Mouse (Mus musculus): ENCODE measurements around the gene Slco2b1.
A peak's percentile ranks its signal among the peaks of the same experiment; 100 is the strongest.
"Not testable (repeated sequence)": the region's sequence is repeated elsewhere in the genome, so short reads cannot be mapped to it uniquely, and the experiment has no call there.

The Slco2b1 gene

GRCm38 (mm10) chr7:99711166-99711565 lies at the start of gene Slco2b1:
Gene Slco2b1 (minus strand): TSS chr7:99711340.
- no peak for DNase-seq

GRCm38 (mm10) chr7:99739276-99739675 lies 28.1 kb upstream of the Slco2b1 start:
- DNase-seq, result no peak

DNA sequence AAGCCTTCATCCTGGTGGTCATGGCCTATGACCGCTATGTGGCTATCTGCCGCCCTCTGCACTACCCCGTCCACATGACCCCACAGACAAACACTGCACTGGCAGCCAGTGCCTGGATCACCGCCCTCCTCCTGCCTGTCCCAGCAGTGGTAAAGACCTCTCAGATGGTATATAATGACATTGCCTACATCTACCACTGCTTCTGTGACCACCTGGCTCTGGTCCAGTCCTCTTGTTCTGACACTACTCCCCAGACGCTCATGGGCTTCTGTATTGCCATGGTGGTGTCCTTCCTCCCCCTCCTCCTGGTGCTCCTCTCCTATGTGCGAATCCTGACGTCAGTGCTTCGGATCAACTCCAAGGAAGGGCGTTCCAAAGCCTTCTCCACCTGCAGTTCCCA lies 24.4 kb upstream of the Slco2b1 start:
- not testable (repeated sequence) for DNase-seq

- DNase-seq, result no peak
Observed at GRCm38 (mm10) chr7:99734612-99735011, 23.5 kb upstream of the Slco2b1 start.

GRCm38 (mm10) chr7:99729973-99730372 lies 18.8 kb upstream of the Slco2b1 start, which contains the start of gene Olfr520:
Gene Olfr520 (plus strand): TSS chr7:99730273.
- DNase-seq, result no peak

- DNase-seq, result no peak
Observed at GRCm38 (mm10) chr7:99716536-99716935, 5.4 kb upstream of the Slco2b1 start.

DNA sequence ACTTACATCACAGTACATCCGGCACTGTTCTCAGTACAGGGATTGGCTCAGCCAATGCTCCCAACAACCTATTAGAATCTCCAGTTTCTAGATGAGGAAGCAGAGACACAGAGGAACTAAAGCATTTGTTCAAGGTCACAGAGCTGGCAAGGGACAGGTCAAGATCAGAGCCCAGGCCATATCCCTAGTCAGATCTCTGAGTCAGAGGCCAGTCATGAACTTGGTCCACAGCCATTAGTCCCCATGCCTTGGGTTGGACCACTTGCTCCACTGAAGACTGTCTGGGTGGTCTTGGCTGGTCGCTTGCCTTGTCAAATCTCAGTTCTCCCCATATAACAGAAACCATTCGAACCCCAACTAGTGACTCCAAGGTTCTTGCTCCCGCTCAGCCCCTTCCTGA lies 1.3 kb upstream of the Slco2b1 start:
- no peak for DNase-seq

- DNase-seq, result peak; percentile 41
Observed at GRCm38 (mm10) chr7:99710476-99710875, 664 bp downstream of the Slco2b1 start.

GRCm38 (mm10) chr7:99709992-99710391 lies 1.1 kb downstream of the Slco2b1 start:
- no peak for DNase-seq

DNA sequence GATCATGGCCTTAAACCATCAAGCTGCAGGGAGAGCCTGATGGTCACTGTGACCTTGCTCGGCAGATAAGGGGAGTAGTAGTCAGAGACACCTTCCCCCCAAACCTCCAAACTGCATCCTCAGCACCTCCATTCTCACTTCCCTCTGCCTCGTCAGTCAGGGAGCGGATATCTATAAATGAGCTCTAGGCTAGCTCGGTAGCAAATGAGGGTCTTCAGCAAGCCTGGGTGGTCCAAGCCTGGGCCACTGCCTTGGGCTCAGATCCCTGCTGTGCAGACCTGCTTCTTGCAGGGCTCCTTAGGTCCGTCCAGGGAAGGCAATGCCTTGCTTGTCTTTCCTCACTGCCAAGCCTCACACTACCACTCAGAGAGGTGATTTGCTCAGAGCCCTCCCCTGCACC lies 2.4 kb downstream of the Slco2b1 start:
- DNase-seq, result no peak

DNA sequence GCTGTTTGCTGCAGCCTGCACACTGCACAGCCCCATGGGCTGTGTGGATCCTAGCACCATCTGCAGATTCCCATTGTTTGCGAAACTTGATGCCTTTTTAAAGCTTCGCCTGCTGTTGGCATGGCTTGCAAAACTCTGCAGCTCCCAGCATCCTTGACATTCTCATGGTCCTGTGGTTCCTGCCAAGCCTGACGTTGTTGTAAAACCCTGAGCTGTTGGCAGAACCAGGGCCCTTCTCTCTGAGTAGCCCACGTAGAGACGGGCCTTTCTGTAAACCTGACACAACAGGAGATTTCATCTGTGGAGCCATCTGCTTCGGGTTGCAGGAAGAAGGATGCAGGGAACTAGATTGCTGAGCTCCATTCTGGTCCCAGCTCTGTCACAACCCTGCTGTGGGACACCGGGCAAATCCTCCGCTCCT lies 2.8 kb downstream of the Slco2b1 start:
- no peak for DNase-seq

- no peak for DNase-seq
Observed at GRCm38 (mm10) chr7:99707671-99708070, 3.5 kb downstream of the Slco2b1 start.

- DNase-seq, result no peak
Observed at GRCm38 (mm10) chr7:99707038-99707595, 4.0 kb downstream of the Slco2b1 start.

- no peak for DNase-seq
Observed at GRCm38 (mm10) chr7:99706341-99707037, 4.7 kb downstream of the Slco2b1 start.

- DNase-seq, result no peak
Observed at GRCm38 (mm10) chr7:99704736-99705519, 6.2 kb downstream of the Slco2b1 start.

DNA sequence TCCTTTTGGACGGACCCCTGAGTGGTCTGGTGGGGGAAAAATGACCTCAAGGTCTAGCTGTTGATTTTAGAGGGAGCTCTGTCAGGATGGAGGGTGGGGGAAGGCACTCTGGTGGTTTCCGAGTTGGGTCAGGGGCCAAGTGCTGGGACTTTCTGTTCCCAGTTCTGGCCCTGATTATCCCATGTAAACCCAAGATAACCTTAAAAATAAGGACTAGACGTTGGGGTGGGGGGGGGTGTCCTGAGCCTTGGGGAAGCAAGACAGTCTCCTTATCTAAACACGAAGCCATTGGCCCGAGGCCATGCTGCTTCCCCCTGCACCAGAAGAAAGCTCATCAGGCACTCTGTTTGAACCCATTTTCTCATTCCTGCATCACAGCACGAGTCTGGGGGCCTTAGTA lies 8.9 kb downstream of the Slco2b1 start:
- DNase-seq, result no peak

GRCm38 (mm10) chr7:99700641-99701040 lies 10.5 kb downstream of the Slco2b1 start:
- no peak for DNase-seq

DNA sequence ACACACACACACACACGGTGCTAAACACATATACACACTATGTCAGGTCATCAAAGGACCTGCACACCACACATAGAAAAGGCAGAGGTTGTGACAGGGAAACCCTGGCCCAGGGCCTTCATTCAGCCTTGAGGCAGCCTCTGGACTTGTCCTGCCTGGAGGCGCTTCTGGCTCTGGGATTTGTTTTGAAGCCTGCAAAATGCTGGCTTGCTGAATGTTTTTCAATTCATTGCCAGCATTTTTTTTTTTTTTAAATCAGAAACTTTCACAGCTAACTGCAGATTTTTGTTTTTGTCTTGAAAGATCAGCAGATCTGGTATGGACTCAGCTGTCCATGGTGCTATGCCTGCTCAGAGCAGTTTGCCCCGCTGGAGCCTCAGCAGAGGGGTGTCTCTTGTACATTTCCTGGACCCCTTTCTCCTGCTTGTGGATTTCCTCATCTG lies 11.4 kb downstream of the Slco2b1 start:
- no peak for DNase-seq

DNA sequence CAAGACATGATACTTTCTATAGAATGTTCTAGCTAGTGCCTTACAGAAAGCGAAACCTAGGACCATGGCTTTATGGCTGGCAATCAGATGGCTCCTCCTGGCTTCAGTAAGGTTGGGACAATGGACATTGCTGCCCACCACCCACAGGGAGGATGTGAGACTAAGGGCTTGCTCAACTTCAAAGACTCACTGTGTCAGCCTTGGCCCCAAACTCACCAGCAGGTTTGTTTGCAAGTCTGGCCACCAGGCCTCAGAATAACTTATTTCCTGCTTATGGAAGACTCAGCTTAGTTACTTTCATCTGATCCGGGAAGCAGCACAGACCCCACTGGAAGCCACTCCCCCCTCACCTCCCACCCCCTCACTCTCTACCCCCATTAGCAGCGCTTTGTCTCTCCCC lies 12.0 kb downstream of the Slco2b1 start:
- DNase-seq, result no peak

GRCm38 (mm10) chr7:99698576-99698975 lies 12.6 kb downstream of the Slco2b1 start:
- no peak for DNase-seq

- DNase-seq, result no peak
Observed at GRCm38 (mm10) chr7:99695471-99696057, 15.6 kb downstream of the Slco2b1 start.

DNA sequence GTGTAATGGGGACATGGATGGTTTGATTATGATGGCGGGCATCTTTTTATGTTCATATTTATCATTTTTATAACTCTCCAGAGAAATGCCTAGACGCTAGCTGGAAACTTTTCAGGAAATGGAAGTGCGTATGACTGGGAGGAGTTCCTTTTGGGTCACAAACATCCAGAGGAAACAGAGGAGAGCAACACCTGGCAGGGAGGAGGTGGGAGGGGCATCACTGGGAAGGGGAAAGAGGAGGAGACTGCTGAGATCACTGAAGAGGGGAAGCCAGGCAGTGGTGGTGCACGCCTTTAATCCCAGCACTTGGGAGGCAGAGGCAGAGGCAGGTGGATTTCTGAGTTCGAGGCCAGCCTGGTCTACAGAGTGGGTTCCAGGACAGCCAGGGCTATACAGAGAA lies 16.7 kb downstream of the Slco2b1 start:
- DNase-seq, result not testable (repeated sequence)

DNA sequence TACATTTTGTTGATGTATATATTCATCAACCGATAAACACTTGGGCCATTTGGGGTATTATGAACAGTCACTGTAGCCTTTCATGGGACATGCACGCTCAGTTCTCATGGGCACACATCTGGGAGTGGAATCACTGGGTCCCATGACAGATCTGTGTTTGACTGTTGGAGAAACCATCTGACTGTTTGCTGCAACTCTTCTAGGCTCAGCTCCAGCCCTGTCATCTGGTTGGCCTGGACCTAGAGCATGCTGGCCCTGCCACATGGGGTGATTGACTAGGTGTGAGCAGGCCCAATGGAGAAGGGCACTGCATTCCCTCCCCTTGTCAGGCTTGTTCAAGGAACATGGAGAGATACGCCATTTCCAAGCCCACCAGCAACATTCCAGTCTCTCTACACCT lies 17.2 kb downstream of the Slco2b1 start:
- DNase-seq, result no peak

Measured in liver (tissue).